Mouse (Mus musculus): ENCODE measurements around the gene Gpr156. TPM values are rescaled to one million over a fixed set of nuclear protein-coding genes. Genes with fewer than 3 reads are reported as not detected.
A peak's percentile ranks its signal among the peaks of the same experiment; 100 is the strongest.

Gpr156 gene
- polyA plus RNA-seq, 1 experiment from 2014 or later, result 0.18 TPM

GRCm38 (mm10) chr16:37878951-37879505 is 37.3 kb upstream of the Gpr156 start:
- H3K4me2 ChIP-seq (ENCODE audit: low read depth, low read length), result no peak overlapping the region
- H3K36me3 ChIP-seq (ENCODE audit: control insufficient read depth, insufficient read depth), result peaks cover 43% of the 10 kb centered on the region
- 90% methylated on average over 7 of the region's 7 CpGs for WGBS
- no peak for ATAC-seq (replicated peaks; ENCODE audit: extremely low read depth, insufficient read depth, low FRiP score)
- peaks cover 10% of the 10 kb centered on the region for H3K4me1 ChIP-seq (ENCODE audit: control insufficient read depth, insufficient read depth, low read length)
- no peak overlapping the region for H3K4me3 ChIP-seq (ENCODE audit: low read length)
- no peak overlapping the region for H3K9ac ChIP-seq (ENCODE audit: low read length)
- no peaks in the 10 kb centered on the region for H3K27me3 ChIP-seq (ENCODE audit: control insufficient read depth, insufficient read depth, low read length)
- no peaks in the 10 kb centered on the region for H3K9me3 ChIP-seq (replicated peaks; ENCODE audit: control insufficient read depth, low read length)
- H3K27ac ChIP-seq (ENCODE audit: low read length), result no peak overlapping the region

- peaks cover 6% of the 10 kb centered on the region for H3K4me1 ChIP-seq (ENCODE audit: control insufficient read depth, insufficient read depth, low read length)
- H3K4me3 ChIP-seq (ENCODE audit: low read length), result no peak overlapping the region
- H3K27me3 ChIP-seq (ENCODE audit: control insufficient read depth, insufficient read depth, low read length), result no peaks in the 10 kb centered on the region
- H3K9ac ChIP-seq (ENCODE audit: low read length), result no peak overlapping the region
- no peaks in the 10 kb centered on the region for H3K9me3 ChIP-seq (replicated peaks; ENCODE audit: control insufficient read depth, low read length)
- ATAC-seq (replicated peaks; ENCODE audit: extremely low read depth, insufficient read depth, low FRiP score), result no peak
- no peak overlapping the region for H3K27ac ChIP-seq (ENCODE audit: low read length)
- no peak overlapping the region for H3K4me2 ChIP-seq (ENCODE audit: low read depth, low read length)
- 94% methylated on average over 4 of the region's 4 CpGs for WGBS
- peaks cover 43% of the 10 kb centered on the region for H3K36me3 ChIP-seq (ENCODE audit: control insufficient read depth, insufficient read depth)
Observed at GRCm38 (mm10) chr16:37879750-37880419, 36.4 kb upstream of the Gpr156 start.

GRCm38 (mm10) chr16:37881168-37881567 is 35.1 kb upstream of the Gpr156 start:
- H3K27me3 ChIP-seq (ENCODE audit: control insufficient read depth, insufficient read depth, low read length), result no peaks in the 10 kb centered on the region
- peaks cover 43% of the 10 kb centered on the region for H3K36me3 ChIP-seq (ENCODE audit: control insufficient read depth, insufficient read depth)
- peaks cover 5% of the 10 kb centered on the region for H3K4me1 ChIP-seq (ENCODE audit: control insufficient read depth, insufficient read depth, low read length)
- no peaks in the 10 kb centered on the region for H3K9me3 ChIP-seq (replicated peaks; ENCODE audit: control insufficient read depth, low read length)
- WGBS, result 55% methylated on average over 2 of the region's 2 CpGs
- no peak overlapping the region for H3K27ac ChIP-seq (ENCODE audit: low read length)
- H3K4me2 ChIP-seq (ENCODE audit: low read depth, low read length), result no peak overlapping the region
- no peak for ATAC-seq (replicated peaks; ENCODE audit: extremely low read depth, insufficient read depth, low FRiP score)
- H3K9ac ChIP-seq (ENCODE audit: low read length), result no peak overlapping the region
- no peak overlapping the region for H3K4me3 ChIP-seq (ENCODE audit: low read length)

- Histone ChIP-seq H3K4me2 (ENCODE audit: low read depth, low read length) (no peak overlapping the region), H3K4me3 (ENCODE audit: low read length) (no peak overlapping the region), H3K36me3 (ENCODE audit: control insufficient read depth, insufficient read depth) (no peaks in the 10 kb centered on the region), H3K9ac (ENCODE audit: low read length) (no peak overlapping the region), H3K27ac (ENCODE audit: low read length) (no peak overlapping the region), H3K4me1 (ENCODE audit: control insufficient read depth, insufficient read depth, low read length) (peaks cover 14% of the 10 kb centered on the region), H3K9me3 (replicated peaks; ENCODE audit: control insufficient read depth, low read length) (no peaks in the 10 kb centered on the region), H3K27me3 (ENCODE audit: control insufficient read depth, insufficient read depth, low read length) (no peaks in the 10 kb centered on the region)
- no peak for ATAC-seq (replicated peaks; ENCODE audit: extremely low read depth, insufficient read depth, low FRiP score)
- WGBS, result 89% methylated on average over 3 of the region's 3 CpGs
Observed at GRCm38 (mm10) chr16:37888986-37889385, 27.3 kb upstream of the Gpr156 start.

GRCm38 (mm10) chr16:37892667-37893066 is 23.6 kb upstream of the Gpr156 start:
- H3K9ac ChIP-seq (ENCODE audit: low read length), result no peak overlapping the region
- H3K4me3 ChIP-seq (ENCODE audit: low read length), result no peak overlapping the region
- no peaks in the 10 kb centered on the region for H3K27me3 ChIP-seq (ENCODE audit: control insufficient read depth, insufficient read depth, low read length)
- peaks cover 24% of the 10 kb centered on the region for H3K4me1 ChIP-seq (ENCODE audit: control insufficient read depth, insufficient read depth, low read length)
- H3K27ac ChIP-seq (ENCODE audit: low read length), result peak overlapping the region; percentile 80; the same call in 1 of the 2 replicates
- H3K36me3 ChIP-seq (ENCODE audit: control insufficient read depth, insufficient read depth), result no peaks in the 10 kb centered on the region
- H3K9me3 ChIP-seq (replicated peaks; ENCODE audit: control insufficient read depth, low read length), result no peaks in the 10 kb centered on the region
- no peak overlapping the region for H3K4me2 ChIP-seq (ENCODE audit: low read depth, low read length)
- ATAC-seq (replicated peaks; ENCODE audit: extremely low read depth, insufficient read depth, low FRiP score), result no peak
- WGBS, result 88% methylated on average over 2 of the region's 2 CpGs

GRCm38 (mm10) chr16:37893381-37893780 is 22.9 kb upstream of the Gpr156 start:
- WGBS, result 39% methylated on average over 6 of the region's 6 CpGs
- Histone ChIP-seq H3K9me3 (replicated peaks; ENCODE audit: control insufficient read depth, low read length) (no peaks in the 10 kb centered on the region), H3K4me1 (ENCODE audit: control insufficient read depth, insufficient read depth, low read length) (peaks cover 24% of the 10 kb centered on the region), H3K36me3 (ENCODE audit: control insufficient read depth, insufficient read depth) (no peaks in the 10 kb centered on the region), H3K4me3 (ENCODE audit: low read length) (no peak overlapping the region), H3K9ac (ENCODE audit: low read length) (no peak overlapping the region), H3K27ac (ENCODE audit: low read length) (peak overlapping the region; percentile 80), H3K4me2 (ENCODE audit: low read depth, low read length) (peak overlapping the region; percentile 41; the same call in 1 of the 2 replicates), H3K27me3 (ENCODE audit: control insufficient read depth, insufficient read depth, low read length) (no peaks in the 10 kb centered on the region)
- no peak for ATAC-seq (replicated peaks; ENCODE audit: extremely low read depth, insufficient read depth, low FRiP score)

- Histone ChIP-seq H3K4me2 (ENCODE audit: low read depth, low read length) (peak overlapping the region; percentile 41; the same call in 1 of the 2 replicates), H3K27ac (ENCODE audit: low read length) (peak overlapping the region; percentile 80), H3K36me3 (ENCODE audit: control insufficient read depth, insufficient read depth) (no peaks in the 10 kb centered on the region), H3K4me3 (ENCODE audit: low read length) (no peak overlapping the region), H3K9ac (ENCODE audit: low read length) (no peak overlapping the region), H3K4me1 (ENCODE audit: control insufficient read depth, insufficient read depth, low read length) (peaks cover 24% of the 10 kb centered on the region), H3K9me3 (replicated peaks; ENCODE audit: control insufficient read depth, low read length) (no peaks in the 10 kb centered on the region), H3K27me3 (ENCODE audit: control insufficient read depth, insufficient read depth, low read length) (no peaks in the 10 kb centered on the region)
- peak; percentile 94 for ATAC-seq (replicated peaks; ENCODE audit: extremely low read depth, insufficient read depth, low FRiP score)
- 13% methylated on average over 2 of the region's 2 CpGs for WGBS
Observed at GRCm38 (mm10) chr16:37893942-37894341, 22.4 kb upstream of the Gpr156 start.

GRCm38 (mm10) chr16:37898790-37899189 is 17.5 kb upstream of the Gpr156 start:
- H3K4me3 ChIP-seq (ENCODE audit: low read length), result no peak overlapping the region
- no peaks in the 10 kb centered on the region for H3K36me3 ChIP-seq (ENCODE audit: control insufficient read depth, insufficient read depth)
- ATAC-seq (replicated peaks; ENCODE audit: extremely low read depth, insufficient read depth, low FRiP score), result no peak
- WGBS, result 82% methylated on average over 5 of the region's 5 CpGs
- H3K27me3 ChIP-seq (ENCODE audit: control insufficient read depth, insufficient read depth, low read length), result no peaks in the 10 kb centered on the region
- H3K9me3 ChIP-seq (replicated peaks; ENCODE audit: control insufficient read depth, low read length), result no peaks in the 10 kb centered on the region
- H3K4me2 ChIP-seq (ENCODE audit: low read depth, low read length), result no peak overlapping the region
- H3K27ac ChIP-seq (ENCODE audit: low read length), result no peak overlapping the region
- peaks cover 11% of the 10 kb centered on the region for H3K4me1 ChIP-seq (ENCODE audit: control insufficient read depth, insufficient read depth, low read length)
- no peak overlapping the region for H3K9ac ChIP-seq (ENCODE audit: low read length)

GRCm38 (mm10) chr16:37899357-37899756 is 16.9 kb upstream of the Gpr156 start:
- 51% methylated on average over 2 of the region's 2 CpGs for WGBS

More at GRCm38 (mm10) chr16:37899357-37899756, 16.9 kb upstream of the Gpr156 start:
- Histone ChIP-seq H3K4me2 (ENCODE audit: low read depth, low read length) (no peak overlapping the region), H3K4me3 (ENCODE audit: low read length) (no peak overlapping the region), H3K36me3 (ENCODE audit: control insufficient read depth, insufficient read depth) (no peaks in the 10 kb centered on the region), H3K9me3 (replicated peaks; ENCODE audit: control insufficient read depth, low read length) (no peaks in the 10 kb centered on the region; the same call in 1 of the 2 replicates), H3K27ac (ENCODE audit: low read length) (no peak overlapping the region), H3K27me3 (ENCODE audit: control insufficient read depth, insufficient read depth, low read length) (no peaks in the 10 kb centered on the region), H3K9ac (ENCODE audit: low read length) (no peak overlapping the region), H3K4me1 (ENCODE audit: control insufficient read depth, insufficient read depth, low read length) (peaks cover 8% of the 10 kb centered on the region)
- no peak for ATAC-seq (replicated peaks; ENCODE audit: extremely low read depth, insufficient read depth, low FRiP score)
